Mouse (Mus musculus): ENCODE results near the gene Casc3.

Gene Casc3

GRCm38 (mm10) chr11:98836651-98837141 lies 32.0 kb downstream of the Casc3 start, which contains the start of gene Rapgefl1:
Gene Rapgefl1, plus strand, starts transcription at chr11:98836785.
- DNase-seq, result peak; percentile 83 to 84

- DNase-seq, result peak; percentile 21 to 27
Observed at GRCm38 (mm10) chr11:98837231-98837704, 32.6 kb downstream of the Casc3 start.

- DNase-seq, result no peak
Observed at GRCm38 (mm10) chr11:98837917-98838316, 33.2 kb downstream of the Casc3 start.

GRCm38 (mm10) chr11:98838512-98838911 lies 33.8 kb downstream of the Casc3 start:
- DNase-seq, result no peak

- no peak for DNase-seq
Observed at GRCm38 (mm10) chr11:98839402-98839801, 34.7 kb downstream of the Casc3 start.

- DNase-seq, result peak; percentile 45 to 50
Observed at GRCm38 (mm10) chr11:98839897-98840296, 35.2 kb downstream of the Casc3 start.

GRCm38 (mm10) chr11:98846016-98846415 lies 41.3 kb downstream of the Casc3 start:
- no peak for DNase-seq

- DNase-seq, result no peak
Observed at GRCm38 (mm10) chr11:98846865-98847604, 42.3 kb downstream of the Casc3 start.

GRCm38 (mm10) chr11:98849196-98849894 lies 44.6 kb downstream of the Casc3 start:
- no peak for DNase-seq

GRCm38 (mm10) chr11:98850100-98851093 lies 45.7 kb downstream of the Casc3 start:
- no peak for DNase-seq

- DNase-seq, result no peak
Observed at GRCm38 (mm10) chr11:98854116-98854515, 49.4 kb downstream of the Casc3 start.

GRCm38 (mm10) chr11:98854659-98855058 lies 50.0 kb downstream of the Casc3 start:
- no peak for DNase-seq

GRCm38 (mm10) chr11:98858759-98859731 lies 54.3 kb downstream of the Casc3 start:
- DNase-seq, result peak; percentile 84 to 86

- DNase-seq, result peak; percentile 96 to 97
Observed at GRCm38 (mm10) chr11:98863028-98863750, 58.5 kb downstream of the Casc3 start, which contains the start of gene Wipf2. Gene Wipf2, plus strand, starts transcription at chr11:98863638.

GRCm38 (mm10) chr11:98863751-98864429 lies 59.2 kb downstream of the Casc3 start:
- peak; percentile 45 to 47 for DNase-seq

- no peak for DNase-seq
Observed at GRCm38 (mm10) chr11:98867293-98867692, 62.6 kb downstream of the Casc3 start.

- no peak for DNase-seq
Observed at GRCm38 (mm10) chr11:98869906-98870305, 65.2 kb downstream of the Casc3 start.

- no peak for DNase-seq
Observed at GRCm38 (mm10) chr11:98870791-98871190, 66.1 kb downstream of the Casc3 start.

- DNase-seq, result no peak
Observed at GRCm38 (mm10) chr11:98871416-98871815, 66.7 kb downstream of the Casc3 start.

- DNase-seq, result no peak
Observed at GRCm38 (mm10) chr11:98872040-98872439, 67.3 kb downstream of the Casc3 start.
